Mouse (Mus musculus) bone marrow macrophage, adult 2 months (primary cell): ENCODE measurements around the gene Soga1.

Experiments used
- CTCF ChIP-seq: IDR thresholded peaks from 2 replicates; pipeline ENCODE4 v1.5.1; 2012; ENCODE audit warnings: low read depth, mild to moderate bottlenecking, low read length, moderate library complexity
- POLR2A ChIP-seq: IDR thresholded peaks from 2 replicates; pipeline ENCODE4 v1.6.1; 2012; ENCODE audit warnings: mild to moderate bottlenecking, low read depth, low read length, borderline replicate concordance

- TF ChIP-seq CTCF = no peak
- no peak for TF ChIP-seq POLR2A
Measured at GRCm38 (mm10) chr2:156970253-156970652, 108.8 kb downstream of the Soga1 start.
